Mouse (Mus musculus) MEL (cell line): ENCODE results near the gene Arhgap35.

Experiments used
- CTCF ChIP-seq, 3 experiments: IDR thresholded peaks in 2 of 3; conservative IDR thresholded peaks in 1 of 3; 2 replicates each; pipeline ENCODE4 v1.5.1; 2011 to 2012; ENCODE audit warnings: low read length in 3 of 3, low read depth in 2 of 3, mild to moderate bottlenecking in 2 of 3, improper control_type of control experiment in 1 of 3, inconsistent platforms in 1 of 3, mixed read lengths in 1 of 3, moderate library complexity in 1 of 3; ENCODE audit not compliant: control insufficient read depth in 1 of 3, insufficient read depth in 1 of 3, poor library complexity in 1 of 3, severe bottlenecking in 1 of 3
- E2F4 ChIP-seq: IDR thresholded peaks from 2 replicates; pipeline ENCODE4 v1.6.1; 2011; ENCODE audit warnings: low read depth, low read length, improper control_type of control experiment, borderline replicate concordance
- GATA1 ChIP-seq: IDR thresholded peaks from 2 replicates; pipeline ENCODE4 v1.6.1; 2011; ENCODE audit warnings: low read depth, low read length, improper control_type of control experiment
- MAFK ChIP-seq: IDR thresholded peaks from 2 replicates; pipeline ENCODE4 v1.6.1; 2011; ENCODE audit warnings: low read depth, mild to moderate bottlenecking, low read length, improper control_type of control experiment, borderline replicate concordance
- MAX ChIP-seq: IDR thresholded peaks from 2 replicates; pipeline ENCODE4 v1.6.1; 2011; ENCODE audit warnings: low read length, improper control_type of control experiment
- MYC ChIP-seq: IDR thresholded peaks from 2 replicates; pipeline ENCODE4 v1.6.1; 2011; ENCODE audit warnings: low read depth, mild to moderate bottlenecking, low read length, improper control_type of control experiment, moderate library complexity
- NRF1 ChIP-seq: IDR thresholded peaks from 2 replicates; pipeline ENCODE4 v1.6.1; 2014; ENCODE audit warnings: low read depth, mild to moderate bottlenecking, inconsistent platforms, low read length, improper control_type of control experiment, moderate library complexity; ENCODE audit not compliant: poor library complexity, insufficient read depth, severe bottlenecking
- POLR2AphosphoS2 ChIP-seq: IDR thresholded peaks from 2 replicates; pipeline ENCODE4 v1.6.1; 2011; ENCODE audit warnings: low read length, improper control_type of control experiment
- POLR2AphosphoS5 ChIP-seq: IDR thresholded peaks from 2 replicates; pipeline ENCODE4 v1.6.1; 2012; ENCODE audit warnings: low read depth, borderline replicate concordance, mild to moderate bottlenecking, inconsistent platforms, low read length, moderate library complexity, mixed read lengths
- SIN3A ChIP-seq: IDR thresholded peaks from 2 replicates; pipeline ENCODE4 v1.6.1; 2012; ENCODE audit warnings: low read length, improper control_type of control experiment, inconsistent platforms
- TBP ChIP-seq: IDR thresholded peaks from 2 replicates; pipeline ENCODE4 v1.8.0; 2011; ENCODE audit warnings: low read depth, low read length, improper control_type of control experiment
- TCF12 ChIP-seq: IDR thresholded peaks from 2 replicates; pipeline ENCODE4 v1.6.1; 2014; ENCODE audit warnings: low read depth, mild to moderate bottlenecking, inconsistent platforms, low read length, improper control_type of control experiment, moderate library complexity

DNA sequence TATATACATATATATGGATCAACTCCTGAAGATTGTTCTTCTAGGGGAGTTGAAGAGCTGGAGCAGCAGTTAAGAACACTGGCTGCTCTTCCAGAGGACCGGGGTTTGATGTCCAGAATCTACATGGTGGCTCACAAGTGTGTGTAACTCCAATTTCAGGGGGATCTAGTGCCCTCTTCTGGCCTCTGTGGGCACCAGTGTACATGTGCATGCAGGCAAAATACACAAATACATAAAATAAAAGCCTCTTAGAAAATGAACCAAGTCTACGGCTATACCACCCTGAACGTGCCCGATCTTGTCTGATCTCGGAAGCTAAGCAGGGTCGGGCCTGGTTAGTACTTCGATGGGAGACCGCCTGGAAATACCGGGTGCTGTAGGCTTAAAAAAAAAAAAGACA, 143.2 kb downstream of the Arhgap35 start:
- peak; percentile 39 to 58 (median 54) for TF ChIP-seq CTCF (IDR thresholded peaks at IDR 0.05 in 2 of 3, conservative IDR thresholded peaks at IDR 0.05 in 1 of 3; ENCODE audit: control insufficient read depth in 1 of 3, insufficient read depth in 1 of 3, low read depth in 2 of 3, low read length in 3 of 3, poor library complexity in 1 of 3, severe bottlenecking in 1 of 3)
- no peak for TF ChIP-seq MAX
- no peak for TF ChIP-seq NRF1
- TF ChIP-seq POLR2AphosphoS5: no peak
- peak; percentile 50; the same call in 1 of the 2 replicates for TF ChIP-seq MYC
- TF ChIP-seq E2F4: no peak
- no peak for TF ChIP-seq GATA1
- no peak for TF ChIP-seq TCF12
- TF ChIP-seq SIN3A: no peak
- TF ChIP-seq MAFK: no peak
- TF ChIP-seq TBP: 0 out of 2 replicates have a peak, but pooled peaks have one; percentile 36
- no peak for TF ChIP-seq POLR2AphosphoS2
